Mouse (Mus musculus) thymus, postnatal 14 days (tissue): ENCODE data around the gene Sp9.

Experiments
- DNase-seq: peaks from one replicate; pipeline ENCODE4 v3.0.0; 2021

Gene Sp9

DNA sequence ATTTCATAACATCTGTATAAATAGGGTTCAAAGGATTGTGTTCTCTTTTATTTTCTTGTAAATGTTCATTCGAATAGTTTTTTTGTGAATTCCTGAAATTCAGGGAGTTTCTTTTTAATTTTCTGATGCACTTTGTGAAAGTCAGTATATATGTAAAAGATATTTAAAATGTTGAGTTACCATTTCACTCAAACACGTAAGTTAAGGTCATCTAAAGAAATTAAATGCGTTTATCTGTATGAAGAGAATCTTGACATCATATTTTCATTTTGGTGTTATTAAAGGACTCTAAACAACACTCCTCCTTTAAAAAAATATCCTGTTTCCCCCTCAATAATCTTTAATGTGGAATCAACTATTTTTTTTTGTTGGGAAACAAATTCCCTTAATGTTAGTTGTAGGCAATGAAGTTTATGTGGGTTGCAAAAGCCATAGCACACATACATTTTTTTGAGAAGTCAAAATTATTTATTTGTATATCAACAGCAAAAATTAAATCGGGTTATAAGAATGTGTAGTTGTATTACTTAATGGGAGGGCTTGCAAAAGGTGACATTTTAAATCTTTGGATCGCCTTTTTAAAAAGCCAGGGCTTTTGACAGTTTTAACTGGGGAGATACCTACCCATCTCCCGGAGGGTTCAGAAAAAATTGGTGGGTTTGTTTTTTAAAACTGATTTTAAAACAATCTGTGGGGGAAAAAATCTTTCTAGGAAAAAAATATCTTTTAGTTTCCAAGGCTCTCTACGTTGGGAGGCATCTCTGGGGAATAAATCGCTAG is 3.7 kb downstream of the Sp9 start:
- DNase-seq: no peak

DNA sequence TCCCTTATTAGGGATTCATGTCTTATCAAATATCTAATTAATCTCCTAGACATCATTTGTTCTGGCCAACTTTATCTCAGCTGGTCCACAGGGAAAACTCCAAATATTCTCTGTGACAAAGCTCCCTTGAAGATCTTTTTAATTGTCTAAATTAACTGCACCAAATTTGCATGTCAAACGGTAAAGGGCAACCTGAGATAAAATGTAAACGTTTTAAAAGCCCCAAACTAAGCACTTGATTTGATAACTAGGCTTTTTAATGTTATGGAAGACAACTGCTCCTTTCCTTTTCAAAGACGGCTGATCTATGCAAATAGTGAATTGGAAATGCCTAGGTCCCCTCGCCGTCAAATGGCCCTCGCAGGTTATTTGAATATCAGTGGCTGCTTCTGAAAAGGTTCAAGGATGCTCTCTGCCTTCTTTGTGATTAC is 4.4 kb downstream of the Sp9 start:
- DNase-seq: no peak

DNA sequence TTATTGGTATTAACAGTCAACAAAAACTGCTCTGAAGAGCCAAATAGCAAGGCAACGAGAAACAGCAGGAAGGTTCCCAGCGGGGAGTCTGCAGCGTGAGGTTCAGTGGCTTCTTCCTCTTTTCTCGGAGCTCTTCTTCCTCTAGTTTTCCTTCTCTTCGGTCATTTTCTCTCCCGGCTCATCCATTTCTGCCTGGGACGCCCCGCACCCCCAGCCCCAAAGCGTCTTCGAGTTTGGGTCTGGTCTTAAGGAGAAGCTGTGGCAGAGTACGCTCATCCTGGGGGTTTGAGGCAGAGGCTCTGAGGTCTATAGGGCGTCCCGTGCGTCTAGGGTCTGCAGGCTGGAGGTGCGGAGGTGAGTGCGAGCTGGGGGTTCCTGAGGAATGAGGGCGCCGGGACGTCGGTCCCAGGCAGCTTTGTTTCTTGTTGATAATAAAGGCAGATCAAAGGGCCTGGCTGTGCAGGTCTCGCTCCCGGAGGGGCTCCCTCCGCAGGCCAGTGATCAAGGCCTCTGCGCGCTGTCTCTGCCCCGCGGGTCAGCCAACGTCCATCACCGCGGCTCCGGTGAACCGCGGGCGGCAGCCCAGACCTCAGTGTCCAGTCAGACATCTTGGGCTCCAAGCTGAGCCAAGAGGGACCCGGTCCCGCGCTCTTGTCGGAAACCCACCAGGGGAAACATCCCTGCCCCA is 5.4 kb downstream of the Sp9 start:
- DNase-seq: peak; percentile 25

DNA sequence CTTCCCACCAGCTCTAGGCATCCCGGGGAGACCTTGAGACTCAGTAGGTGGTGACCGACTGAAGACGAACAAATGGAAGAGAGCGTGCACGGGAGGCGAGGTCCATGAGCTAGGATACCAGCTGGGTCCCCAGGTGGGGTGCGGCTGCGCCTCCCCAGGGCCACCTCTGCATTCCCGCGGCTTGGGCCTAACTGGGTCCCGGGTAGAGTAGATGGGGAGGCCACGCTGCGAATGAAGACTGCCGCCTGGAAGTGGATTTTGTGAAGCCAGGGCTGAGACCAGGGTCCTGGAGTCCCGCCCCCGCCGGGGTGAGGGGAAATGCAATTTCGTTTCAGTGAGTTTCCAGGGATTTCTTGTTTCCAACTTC is 6.0 kb downstream of the Sp9 start:
- peak; percentile 20 for DNase-seq

DNA sequence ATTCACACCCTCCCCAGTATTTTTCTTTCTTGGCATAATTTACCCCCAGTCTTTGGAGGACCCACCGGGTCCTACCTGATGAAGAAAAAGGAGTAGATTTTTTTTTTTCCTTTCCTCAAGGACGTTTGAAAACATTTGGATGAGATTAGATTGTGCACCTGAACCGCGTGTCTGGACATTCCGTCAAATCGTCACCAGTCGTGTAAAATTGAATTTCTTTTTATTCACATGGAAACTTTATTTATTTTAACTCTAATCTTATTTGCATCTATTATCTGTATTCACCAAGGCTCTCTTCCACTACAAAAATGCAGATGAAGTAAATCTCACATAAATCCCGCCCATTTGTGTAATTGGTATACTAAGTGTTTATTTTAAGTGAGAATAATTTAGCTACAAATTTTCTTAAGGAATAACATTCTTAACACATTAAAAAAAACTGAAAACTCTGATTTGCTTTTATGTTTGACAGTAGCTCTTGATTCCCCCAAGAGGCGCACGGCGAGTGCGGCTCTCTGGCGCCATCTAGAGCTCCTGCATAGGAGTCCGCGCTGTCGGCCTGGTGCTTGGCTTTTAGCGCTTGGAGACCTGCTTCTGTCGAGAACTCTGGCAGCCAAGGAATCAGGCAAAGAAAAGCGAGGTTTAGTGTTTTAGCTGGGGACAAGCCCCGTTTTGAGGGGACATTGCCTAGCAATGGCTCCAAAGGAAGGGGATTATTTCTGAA is 6.6 kb downstream of the Sp9 start:
- DNase-seq: peak; percentile 90

DNA sequence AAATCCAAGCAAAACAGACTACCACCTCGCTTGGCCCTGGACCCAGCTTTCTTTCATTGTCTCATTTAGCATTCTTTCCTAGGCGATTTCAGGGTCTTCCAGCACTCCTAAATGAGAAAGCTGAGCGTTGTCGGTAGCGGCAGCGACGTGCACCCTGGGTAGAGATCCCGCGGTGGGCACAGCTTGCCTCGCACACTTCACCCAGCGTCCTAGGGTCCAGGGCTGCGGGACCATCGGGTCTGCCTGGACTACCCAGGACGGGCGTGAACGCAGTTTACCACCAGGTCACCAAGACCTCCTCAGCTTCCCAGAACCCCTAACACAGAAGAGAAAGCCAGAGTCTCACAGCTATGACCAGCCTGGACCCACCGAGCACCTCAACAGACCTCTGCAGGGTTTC is 7.1 kb downstream of the Sp9 start:
- DNase-seq: no peak

DNA sequence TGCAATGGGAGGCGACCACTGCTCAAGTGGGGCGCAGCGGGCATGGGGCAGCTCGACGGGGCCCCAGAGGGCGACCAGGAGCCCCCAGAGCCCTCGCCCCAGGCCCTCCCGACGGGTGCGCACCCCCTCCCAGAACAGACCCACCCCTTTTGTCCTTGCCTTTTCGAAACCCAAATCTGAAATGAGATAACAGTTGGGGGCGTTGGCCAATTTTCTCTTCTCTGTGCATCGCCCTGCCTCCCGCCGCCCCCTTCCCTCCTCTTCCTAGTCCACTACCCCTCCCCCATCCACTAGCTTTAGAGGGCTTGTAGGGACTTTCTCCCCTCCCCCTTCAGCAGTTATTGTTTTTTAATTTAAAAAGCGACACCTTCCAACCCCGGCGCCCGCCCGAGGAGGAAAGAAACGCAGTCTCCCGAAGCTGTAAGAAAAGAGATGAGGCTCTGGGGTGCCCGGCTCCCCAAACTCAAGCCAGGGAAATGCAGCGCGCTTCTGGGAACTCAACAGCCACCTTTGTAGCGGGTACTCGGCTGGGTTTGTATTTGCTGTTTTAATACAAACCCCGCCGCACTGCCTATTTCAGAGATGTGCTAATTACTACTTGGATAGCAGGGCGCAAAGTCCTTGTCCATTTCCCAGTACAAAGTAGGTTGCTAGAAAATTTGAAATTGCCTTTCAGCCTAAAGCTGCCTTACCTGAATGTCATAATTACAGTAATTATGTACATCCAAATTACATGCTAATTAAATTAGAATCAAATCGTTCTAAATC is 7.7 kb downstream of the Sp9 start:
- no peak for DNase-seq

DNA sequence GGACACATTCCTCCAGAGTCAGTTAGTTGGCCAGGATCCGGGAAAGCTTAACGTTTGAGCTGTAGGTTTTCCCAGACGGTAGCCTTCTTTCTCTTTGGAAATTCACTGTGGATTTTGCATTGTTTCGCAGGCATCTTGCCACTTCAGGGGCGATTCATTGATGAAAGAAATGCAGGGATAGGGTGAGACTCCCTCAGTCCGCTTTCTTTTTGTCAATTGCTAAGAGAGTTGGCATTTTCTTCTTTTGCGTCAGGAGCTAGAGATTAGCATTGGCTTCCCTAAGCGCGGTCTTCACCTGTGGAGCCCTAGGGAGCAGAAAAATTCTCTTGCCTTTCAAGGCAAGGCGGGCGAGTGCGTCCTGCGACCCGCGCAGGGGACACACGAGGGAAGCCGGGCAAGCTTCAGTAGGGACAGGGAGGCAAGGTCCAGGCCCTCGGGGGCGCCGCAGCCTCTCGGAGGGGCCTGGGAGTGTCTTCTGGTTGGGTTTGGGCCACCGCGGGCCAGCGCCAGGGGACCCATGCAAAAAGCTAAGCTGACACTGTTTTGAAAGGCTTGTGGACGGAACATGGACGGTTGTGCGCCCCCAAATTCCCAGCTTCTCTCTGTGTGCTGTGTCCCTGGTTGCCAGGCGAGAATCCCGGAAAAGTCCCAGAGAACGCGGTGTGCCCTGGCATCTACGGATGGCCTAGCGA is 8.8 kb downstream of the Sp9 start:
- no peak for DNase-seq

DNA sequence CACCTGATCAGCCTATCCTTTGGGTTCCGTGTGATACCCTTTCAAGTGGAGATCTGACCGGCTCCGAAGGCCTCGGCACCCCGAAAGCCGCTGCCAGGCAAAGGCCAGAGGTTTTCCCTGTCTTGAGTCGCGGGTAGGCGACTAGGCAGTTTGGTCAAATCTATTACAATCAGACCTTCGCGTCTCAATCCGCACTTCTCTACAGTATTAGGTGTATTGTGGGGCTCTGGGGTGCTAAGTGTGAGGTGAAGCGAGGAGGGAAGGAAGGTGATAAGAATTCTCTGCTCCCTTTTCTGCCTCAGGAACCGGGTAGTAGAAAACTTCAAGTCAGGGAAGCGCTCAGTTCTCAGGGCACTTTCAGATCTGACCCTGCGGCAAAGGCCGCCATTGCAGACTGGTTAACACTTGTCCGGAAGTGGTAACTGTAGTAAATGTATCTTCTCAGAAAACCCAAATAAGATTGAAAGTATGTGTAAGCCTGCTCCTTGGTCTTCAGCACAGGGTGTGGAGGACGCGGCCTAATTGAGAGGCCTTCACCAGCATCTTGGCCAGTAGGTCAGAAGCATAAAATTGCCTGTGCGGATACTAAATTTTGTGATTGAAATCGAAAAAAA is 9.4 kb downstream of the Sp9 start:
- no peak for DNase-seq

DNA sequence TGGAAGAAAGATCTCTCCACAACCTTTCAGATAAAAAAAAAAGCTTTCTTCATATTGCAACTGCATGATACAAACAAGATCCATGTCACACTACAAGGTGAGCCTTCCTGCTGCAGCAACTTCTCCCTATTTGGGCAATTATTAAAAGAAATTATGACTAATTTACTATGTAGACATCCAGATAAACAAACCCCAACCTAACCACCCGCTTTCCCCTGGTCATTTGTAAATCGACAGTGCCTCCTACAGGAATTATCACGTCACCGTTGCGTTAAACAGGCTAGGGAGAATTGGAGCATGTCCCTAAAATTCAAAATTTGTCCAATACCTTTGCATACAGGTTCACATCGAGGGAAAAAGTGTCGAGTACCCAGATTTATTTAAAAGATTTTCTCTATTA is 10.0 kb downstream of the Sp9 start:
- DNase-seq: no peak

DNA sequence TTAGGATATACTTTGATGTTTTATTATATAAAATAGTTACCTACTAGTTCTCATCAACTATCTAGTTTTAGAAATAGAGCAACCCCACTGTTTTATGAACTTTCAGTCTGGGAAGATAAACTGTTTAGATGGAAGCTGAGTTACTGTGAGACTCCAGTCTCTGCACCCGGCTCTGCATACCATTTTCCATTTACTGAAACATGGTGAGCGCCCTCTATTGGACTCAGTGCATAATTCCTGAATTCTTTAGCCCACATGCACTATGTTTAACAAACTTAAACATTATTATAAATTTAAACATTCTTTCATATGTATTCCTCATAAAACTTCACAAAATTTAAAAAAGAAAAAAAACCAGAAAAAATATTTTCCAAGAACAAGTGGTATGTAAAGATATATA is 13.9 kb downstream of the Sp9 start:
- DNase-seq: peak; percentile 28

DNA sequence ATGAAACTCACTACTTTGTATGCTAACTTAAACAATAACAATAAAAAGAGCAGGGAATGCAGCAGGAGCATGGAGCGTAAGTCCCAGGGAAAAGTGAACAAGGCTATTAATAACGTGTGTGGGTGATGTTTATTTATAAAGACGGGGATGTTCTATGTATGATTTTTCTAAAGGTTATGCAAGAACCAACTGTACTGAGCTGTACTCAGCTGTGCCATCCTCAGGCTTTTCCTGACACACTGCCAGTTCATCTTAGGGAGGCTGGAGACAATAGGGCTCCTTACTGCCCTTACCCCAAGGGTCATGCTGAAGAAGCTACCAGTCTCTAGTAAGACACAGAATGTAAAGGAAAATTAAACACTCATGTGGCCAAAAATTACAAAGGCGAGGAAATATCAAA is 19.4 kb downstream of the Sp9 start:
- DNase-seq: no peak

DNA sequence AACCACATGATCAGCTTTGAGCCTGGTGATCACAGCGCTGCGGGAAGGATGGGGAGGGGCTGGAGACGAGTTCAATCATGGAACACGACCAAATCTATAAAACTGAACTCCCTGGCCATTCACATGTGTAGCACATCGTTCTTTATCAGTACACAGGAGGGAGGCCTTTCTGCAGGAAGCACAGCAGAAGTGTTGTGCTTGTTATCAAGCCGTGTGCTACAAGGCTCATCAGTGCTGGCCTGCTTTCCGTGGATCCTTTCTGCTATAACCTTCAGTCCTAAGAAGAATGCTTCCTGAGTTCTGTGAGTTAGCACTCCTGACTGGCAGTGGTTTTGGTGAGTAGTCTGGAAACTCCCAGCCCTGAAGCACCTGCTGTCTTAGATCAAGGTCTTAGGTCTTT is 23.3 kb downstream of the Sp9 start:
- no peak for DNase-seq

DNA sequence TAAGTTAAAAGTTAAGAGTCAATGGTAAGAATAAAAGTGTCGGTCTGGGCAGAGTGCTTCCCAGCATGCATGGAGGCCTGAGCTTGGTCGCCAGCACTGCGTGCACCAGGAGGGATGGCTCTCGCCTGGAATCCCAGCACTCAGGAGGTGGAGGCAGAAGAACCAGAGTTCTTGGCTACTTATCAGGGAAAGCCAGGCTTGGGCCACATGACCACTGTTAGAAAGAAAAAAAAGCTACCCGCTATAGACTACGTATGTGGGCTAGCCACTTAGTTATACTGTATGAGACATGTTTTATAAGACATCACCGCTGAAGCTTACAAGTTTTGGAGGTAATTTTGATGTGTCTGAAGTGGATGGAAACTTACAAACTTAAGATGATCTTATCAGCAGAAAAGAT is 26.4 kb downstream of the Sp9 start:
- no peak for DNase-seq

DNA sequence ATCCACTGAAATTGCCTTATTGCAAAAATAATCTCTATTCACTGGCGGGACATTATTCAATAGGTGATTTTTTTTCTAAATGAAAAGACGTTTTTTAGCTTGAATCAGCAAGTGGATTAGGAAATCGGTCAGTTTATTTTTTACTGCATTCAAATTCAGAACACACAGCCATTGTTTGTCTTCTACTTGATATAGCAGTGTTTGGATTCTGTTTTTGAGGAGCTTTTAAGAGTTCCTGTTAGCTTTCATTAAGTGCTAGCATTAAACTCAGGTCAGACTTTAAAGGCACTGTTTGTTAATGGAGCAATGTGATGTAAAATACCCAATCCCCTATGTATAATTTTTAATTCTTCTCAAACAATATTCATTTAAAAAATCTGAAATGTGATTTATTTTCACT is 27.1 kb downstream of the Sp9 start:
- DNase-seq: no peak

DNA sequence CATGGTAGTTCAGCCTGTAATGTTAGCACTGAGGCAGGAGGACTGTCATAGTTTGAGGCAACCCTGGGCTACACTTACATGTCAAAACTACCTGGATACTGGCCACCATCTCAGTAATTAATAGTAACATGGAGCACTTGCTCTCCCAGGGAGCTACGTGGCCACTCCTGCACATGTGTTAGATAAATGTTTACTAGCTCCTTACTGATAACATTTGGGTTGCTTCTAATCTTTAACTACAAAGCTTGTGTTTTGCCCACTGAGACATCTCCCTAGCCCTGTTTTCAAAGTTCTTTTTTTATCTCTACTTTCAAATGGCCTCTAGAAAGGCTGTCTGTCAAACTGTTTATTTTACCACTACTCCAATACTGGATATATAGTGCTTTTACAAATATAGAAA is 30.3 kb downstream of the Sp9 start:
- DNase-seq: no peak

DNA sequence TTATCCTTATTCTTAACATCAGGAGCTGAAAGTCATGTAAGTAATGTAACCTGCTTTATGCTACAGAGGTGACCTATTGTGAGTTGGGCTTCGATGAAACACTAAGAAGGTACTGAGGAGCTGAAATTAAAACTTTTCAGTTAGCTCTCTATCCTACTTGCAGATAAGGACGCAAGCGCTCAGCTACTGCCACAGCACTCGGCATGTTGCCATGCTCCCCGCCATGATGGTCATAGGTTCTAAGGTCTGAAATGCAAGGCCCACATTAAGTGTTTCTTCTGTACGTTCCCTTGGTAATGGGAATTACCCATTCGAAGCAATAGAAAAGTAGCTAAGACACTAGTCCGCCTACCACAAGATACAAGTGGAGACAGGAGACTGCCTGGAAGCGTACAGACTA is 31.0 kb downstream of the Sp9 start:
- DNase-seq: no peak

DNA sequence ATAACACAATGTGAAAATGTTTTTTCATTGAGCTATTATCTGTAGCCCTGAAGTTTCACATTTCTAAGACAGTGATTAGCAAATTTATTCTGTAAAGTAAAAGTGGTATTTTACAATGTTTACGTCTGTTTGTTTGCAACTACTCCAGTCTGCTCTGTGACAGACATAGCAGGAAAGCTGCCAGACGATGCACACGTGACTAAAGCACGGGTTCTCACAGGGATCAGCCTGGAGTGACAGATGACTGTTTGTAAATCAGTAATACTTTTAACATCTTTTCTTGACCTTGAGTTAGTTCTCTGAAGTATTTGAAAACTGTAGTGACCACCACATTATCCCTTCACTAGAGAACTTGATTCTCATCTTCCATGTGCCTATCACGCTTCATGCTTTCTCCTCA is 32.8 kb downstream of the Sp9 start:
- DNase-seq: no peak

DNA sequence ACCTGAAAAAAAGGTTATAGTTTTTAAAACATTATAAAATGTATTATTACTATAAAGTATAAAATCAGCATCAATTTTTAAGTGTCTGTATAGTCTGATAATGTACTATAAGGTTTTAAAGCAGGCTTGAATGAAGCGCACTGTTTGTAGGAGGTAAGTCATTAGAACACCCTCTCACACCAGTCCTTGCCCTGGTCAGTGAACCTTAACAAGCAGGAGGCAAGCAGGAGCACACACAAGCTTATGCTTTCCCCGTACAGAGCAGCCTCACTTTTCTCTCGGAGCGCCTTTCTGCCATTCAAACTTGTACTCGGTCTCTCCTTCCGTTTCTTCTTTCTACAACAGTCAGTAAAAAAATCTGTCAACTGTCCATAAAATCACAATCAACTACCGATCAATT is 34.3 kb downstream of the Sp9 start:
- DNase-seq: no peak

DNA sequence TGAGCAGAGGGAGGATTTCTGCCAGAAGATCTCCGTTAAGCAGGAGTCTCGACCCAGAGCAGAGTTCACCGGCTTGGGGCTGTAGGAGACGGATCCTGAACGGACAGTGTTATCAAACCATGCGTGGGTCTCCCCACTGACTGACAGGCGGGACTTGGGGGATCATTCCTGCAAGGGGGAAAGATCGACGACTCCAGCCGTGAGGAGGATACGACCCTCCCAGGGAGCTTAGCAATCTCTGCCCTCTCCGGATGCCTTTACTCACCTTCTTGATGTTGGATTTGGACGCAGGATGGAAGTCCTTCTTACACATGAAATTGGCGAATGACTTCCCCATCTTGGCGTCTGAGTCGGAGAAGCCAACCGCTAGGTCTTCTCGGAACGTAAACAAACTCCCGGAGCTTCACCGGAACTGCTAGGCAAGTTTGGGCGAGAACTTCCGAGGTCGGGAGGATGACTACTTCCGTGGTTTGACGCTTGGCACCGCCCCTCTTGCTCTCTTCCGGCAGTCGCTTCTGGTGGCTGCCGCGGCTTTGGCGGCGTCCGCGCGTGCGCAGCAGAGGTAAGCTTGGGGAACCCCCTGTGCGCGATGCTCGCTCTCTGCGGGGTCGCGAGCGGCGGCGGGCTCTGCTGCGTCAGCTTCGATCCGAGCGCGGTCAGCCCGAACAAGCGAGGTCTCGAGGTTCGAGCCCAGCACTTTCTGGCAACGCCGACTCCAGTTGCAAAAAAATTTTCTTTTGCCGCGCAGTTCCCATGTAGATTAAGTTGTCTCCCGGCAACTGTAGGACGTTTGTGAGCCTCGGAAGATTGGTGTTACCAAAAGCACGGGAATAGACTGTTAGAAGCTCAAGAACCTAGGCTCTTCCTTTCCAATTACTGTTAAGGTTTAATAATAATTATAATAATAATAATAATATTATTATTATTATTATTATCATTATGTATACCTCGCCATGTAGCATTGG is 40.7 kb downstream of the Sp9 start, which contains the start of the genes Scrn3 and Cir1:
Gene Scrn3 (plus strand): TSS at position 450 of the 965 bp plus-strand sequence.
Gene Cir1 (minus strand): TSS at position 550 of the 965 bp plus-strand sequence.
- DNase-seq: peak; percentile 96

DNA sequence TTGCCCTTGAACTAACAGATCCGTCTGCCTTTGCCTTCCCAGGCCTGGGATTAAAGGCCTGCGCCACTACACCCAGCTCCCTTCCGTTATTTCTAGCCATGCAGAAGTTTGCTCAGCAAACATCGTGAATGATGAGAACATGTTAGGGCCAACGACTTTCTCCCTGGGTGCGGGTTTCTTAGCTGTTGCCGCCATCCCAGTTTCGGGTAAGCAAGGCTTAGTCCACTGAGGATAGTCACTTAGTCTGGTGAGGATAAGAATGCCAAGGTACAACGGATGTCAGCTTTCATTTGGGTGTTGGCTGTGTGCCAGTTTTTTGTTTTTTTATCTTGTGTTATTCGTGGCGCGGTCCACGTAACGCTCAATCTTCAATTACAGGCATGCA is 41.4 kb downstream of the Sp9 start:
- peak; percentile 34 for DNase-seq
